Mouse (Mus musculus) stomach, embryonic 14.5 days (tissue): Measurements from ENCODE around the gene Smok2a. TPM values are rescaled to one million over a fixed set of nuclear protein-coding genes. Genes with fewer than 3 reads are reported as not detected.
A peak's percentile ranks its signal among the peaks of the same experiment; 100 is the strongest.
"Not testable (repeated sequence)": the region's sequence is repeated elsewhere in the genome, so short reads cannot be mapped to it uniquely, and the experiment has no call there.

Source experiments
- ATAC-seq: fragments of 200-750 bp; cut with Nextera tagmentation; 2 replicates; pipeline ENCODE4 v1.8.0; 2017; ENCODE audit warnings: low read depth, moderate TSS enrichment; ENCODE audit not compliant: insufficient number of reproducible peaks, insufficient read depth, low FRiP score
- H3K27ac ChIP-seq: fragments of 300-500 bp; sonication (generic); 2 replicates; pipeline ENCODE4 v1.5.1; 2014; ENCODE audit warnings: mild to moderate bottlenecking, low read length, moderate library complexity, mixed read lengths
- H3K27me3 ChIP-seq: fragments of 300-500 bp; sonication (generic); 2 replicates; pipeline ENCODE4 v1.6.1; 2014; ENCODE audit warnings: low read length, control low read depth, mixed read lengths; ENCODE audit not compliant: control insufficient read depth, insufficient read depth
- H3K36me3 ChIP-seq: fragments of 300-500 bp; sonication (generic); 2 replicates; pipeline ENCODE4 v1.6.1; 2014; ENCODE audit warnings: mild to moderate bottlenecking, control low read depth, low read length, moderate library complexity, mixed read lengths; ENCODE audit not compliant: control insufficient read depth, insufficient read depth
- H3K4me1 ChIP-seq: fragments of 300-500 bp; sonication (generic); 2 replicates; pipeline ENCODE4 v1.6.1; 2014; ENCODE audit warnings: low read length, control low read depth, mixed read lengths; ENCODE audit not compliant: control insufficient read depth, insufficient read depth
- H3K4me2 ChIP-seq: fragments of 300-500 bp; sonication (generic); replicated peaks from 2 replicates; pipeline ENCODE4 v1.6.1; 2014; ENCODE audit warnings: low read depth, low read length, control low read depth
- H3K4me3 ChIP-seq: fragments of 300-500 bp; sonication (generic); 2 replicates; pipeline ENCODE4 v1.5.1; 2014; ENCODE audit warnings: low read depth, low read length, control low read depth
- H3K9ac ChIP-seq: fragments of 300-500 bp; sonication (generic); replicated peaks from 2 replicates; pipeline ENCODE4 v1.6.1; 2014; ENCODE audit warnings: low read depth, mild to moderate bottlenecking, control low read depth, low read length, moderate library complexity, mixed read lengths
- H3K9me3 ChIP-seq: fragments of 300-500 bp; sonication (generic); 2 replicates; pipeline ENCODE4 v1.6.1; 2016; ENCODE audit warnings: low read depth, low read length, control low read depth; ENCODE audit not compliant: control insufficient read depth
- whole genome bisulfite sequencing: fragments of 180-500 bp; shearing (Covaris S2); extraction: QIAGEN DNeasy Blood & Tissue Kit; methylation state at CpG from one replicate; pipeline ENCODE4 v1.1.7; 2014; 5-methylcytosine and 5-hydroxymethylcytosine counted together
- polyA plus RNA-seq: library from polyadenylated mRNA; unstranded; fragments of >200 nt; fragmentation: Nextera tagmentation; extraction: Ambion mirVana; gene quantifications from 2 replicates; pipeline ENCODE4 v1.2.1, GENCODE M21; 2014

Gene Smok2a
- polyA plus RNA-seq, 1 experiment from 2014 or later: not detected

GRCm38 (mm10) chr17:13186541-13186940 lies 34.4 kb upstream of the Smok2a start:
- ATAC-seq, H3K4me3 ChIP-seq, H3K4me2 ChIP-seq, H3K9ac ChIP-seq, H3K27ac ChIP-seq, H3K27me3 ChIP-seq, H3K36me3 ChIP-seq, H3K4me1 ChIP-seq: not testable (repeated sequence)
- WGBS: 83% methylated on average over 6 of the region's 6 CpGs
- H3K9me3 ChIP-seq: peaks cover 21% of the 10 kb centered on the region

- H3K4me3 ChIP-seq, H3K4me1 ChIP-seq, H3K36me3 ChIP-seq, H3K27me3 ChIP-seq, H3K27ac ChIP-seq, H3K4me2 ChIP-seq, H3K9ac ChIP-seq, ATAC-seq: not testable (repeated sequence)
- peaks cover 21% of the 10 kb centered on the region for H3K9me3 ChIP-seq
- WGBS: 62% methylated on average over 5 of the region's 6 CpGs
Observed at GRCm38 (mm10) chr17:13187621-13188020, 33.4 kb upstream of the Smok2a start.

GRCm38 (mm10) chr17:13188846-13189245 lies 32.1 kb upstream of the Smok2a start:
- H3K9me3 ChIP-seq: peaks cover 21% of the 10 kb centered on the region; the same call in 1 of the 2 replicates
- not testable (repeated sequence) for H3K27me3 ChIP-seq, H3K27ac ChIP-seq, H3K9ac ChIP-seq, ATAC-seq, H3K36me3 ChIP-seq, H3K4me3 ChIP-seq, H3K4me1 ChIP-seq, H3K4me2 ChIP-seq
- 88% methylated on average over 2 of the region's 2 CpGs for WGBS

GRCm38 (mm10) chr17:13190836-13191583 lies 30.0 kb upstream of the Smok2a start:
- not testable (repeated sequence) for H3K4me2 ChIP-seq, H3K27me3 ChIP-seq, H3K4me1 ChIP-seq, H3K9ac ChIP-seq, H3K4me3 ChIP-seq, H3K36me3 ChIP-seq, H3K27ac ChIP-seq
- ATAC-seq: 0 out of 2 replicates have a peak, but pooled peaks have one; percentile 14
- peaks cover 29% of the 10 kb centered on the region for H3K9me3 ChIP-seq
- 86% methylated on average over 10 of the region's 10 CpGs for whole genome bisulfite sequencing

GRCm38 (mm10) chr17:13196486-13196885 lies 24.5 kb upstream of the Smok2a start:
- WGBS: 63% methylated on average over 4 of the region's 4 CpGs
- not testable (repeated sequence) for H3K4me1 ChIP-seq, H3K9ac ChIP-seq, H3K27me3 ChIP-seq, H3K4me3 ChIP-seq, H3K4me2 ChIP-seq, H3K27ac ChIP-seq, ATAC-seq, H3K36me3 ChIP-seq
- peaks cover 16% of the 10 kb centered on the region for H3K9me3 ChIP-seq

GRCm38 (mm10) chr17:13198812-13199211 lies 22.2 kb upstream of the Smok2a start:
- not testable (repeated sequence) for H3K4me3 ChIP-seq, H3K4me1 ChIP-seq, H3K27me3 ChIP-seq, H3K9ac ChIP-seq, H3K4me2 ChIP-seq, H3K36me3 ChIP-seq, H3K27ac ChIP-seq
- WGBS: 90% methylated on average over 2 of the region's 2 CpGs
- ATAC-seq: 0 out of 2 replicates have a peak, but pooled peaks have one; percentile 7
- peaks cover 16% of the 10 kb centered on the region for H3K9me3 ChIP-seq

- not testable (repeated sequence) for H3K4me1 ChIP-seq, H3K9ac ChIP-seq, H3K27me3 ChIP-seq, ATAC-seq, H3K4me2 ChIP-seq, H3K36me3 ChIP-seq, H3K4me3 ChIP-seq, H3K27ac ChIP-seq
- peaks cover 15% of the 10 kb centered on the region for H3K9me3 ChIP-seq
- WGBS: 70% methylated on average over 8 of the region's 9 CpGs
Observed at GRCm38 (mm10) chr17:13199880-13200409, 21.0 kb upstream of the Smok2a start.

GRCm38 (mm10) chr17:13201551-13201950 lies 19.4 kb upstream of the Smok2a start:
- not testable (repeated sequence) for H3K4me2 ChIP-seq, H3K9me3 ChIP-seq, ATAC-seq, H3K36me3 ChIP-seq, H3K27ac ChIP-seq, H3K4me3 ChIP-seq, H3K4me1 ChIP-seq, H3K27me3 ChIP-seq, H3K9ac ChIP-seq
- WGBS: 91% methylated on average over 4 of the region's 4 CpGs
